Mouse (Mus musculus) MEL (cell line): ENCODE results near the gene Cope. TPM values are rescaled to one million over a fixed set of nuclear protein-coding genes. Genes with fewer than 3 reads are reported as not detected.

ENCODE experiments used
- DNase-seq: peaks from one replicate; pipeline ENCODE4 v3.0.0; 2011; ENCODE audit warnings: low read depth, low spot score
- H3K27ac ChIP-seq: 2 replicates; pipeline ENCODE4 v1.5.1; 2012; ENCODE audit warnings: low read depth, mild to moderate bottlenecking, control low read depth, low read length, moderate library complexity; ENCODE audit not compliant: control insufficient read depth
- H3K27me3 ChIP-seq, 2 experiments: fragments of 150-350 bp in 1 of 2; sonication (generic) in 1 of 2; 2 replicates each; pipeline ENCODE4 v1.6.1; 2012; ENCODE audit warnings: low read length in 2 of 2, mild to moderate bottlenecking in 2 of 2, improper control_type of control experiment in 1 of 2, moderate library complexity in 1 of 2; ENCODE audit not compliant: insufficient read depth in 2 of 2, control insufficient read depth in 1 of 2
- H3K36me3 ChIP-seq, 2 experiments: 2 replicates each; pipeline ENCODE4 v1.6.1; 2012 to 2014; ENCODE audit warnings: low read length in 2 of 2, improper control_type of control experiment in 1 of 2, inconsistent platforms in 1 of 2, mild to moderate bottlenecking in 1 of 2; ENCODE audit not compliant: insufficient read depth in 2 of 2, control insufficient read depth in 1 of 2
- H3K4me1 ChIP-seq, 2 experiments: fragments of 150-350 bp in 1 of 2; sonication (generic) in 1 of 2; 2 replicates each; pipeline ENCODE4 v1.6.1; 2012; ENCODE audit warnings: low read length in 2 of 2, improper control_type of control experiment in 1 of 2, mild to moderate bottlenecking in 1 of 2; ENCODE audit not compliant: insufficient read depth in 2 of 2, control insufficient read depth in 1 of 2
- H3K4me3 ChIP-seq, 2 experiments: fragments of 150-350 bp in 1 of 2; sonication (generic) in 1 of 2; 2 replicates each; pipeline ENCODE4 v1.5.1; 2012; ENCODE audit warnings: low read depth in 2 of 2, low read length in 2 of 2, mild to moderate bottlenecking in 2 of 2, moderate library complexity in 2 of 2, control low read depth in 1 of 2, improper control_type of control experiment in 1 of 2; ENCODE audit not compliant: control insufficient read depth in 1 of 2, insufficient read depth in 1 of 2
- H3K79me2 ChIP-seq: 2 replicates; pipeline ENCODE4 v1.6.1; 2012; ENCODE audit warnings: mild to moderate bottlenecking, low read length, moderate library complexity; ENCODE audit not compliant: control insufficient read depth, poor library complexity, insufficient read depth
- H3K9ac ChIP-seq: 2 replicates; pipeline ENCODE4 v1.6.1; 2012; ENCODE audit warnings: low read depth, mild to moderate bottlenecking, control low read depth, low read length, moderate library complexity; ENCODE audit not compliant: control insufficient read depth, poor library complexity, severe bottlenecking
- H3K9me3 ChIP-seq: fragments of 150-350 bp; sonication (generic); replicated peaks from 2 replicates; pipeline ENCODE4 v1.6.1; 2012; ENCODE audit warnings: mild to moderate bottlenecking, low read length, improper control_type of control experiment, moderate library complexity; ENCODE audit not compliant: insufficient read depth
- BHLHE40 ChIP-seq: IDR thresholded peaks from 2 replicates; pipeline ENCODE4 v1.6.1; 2012; ENCODE audit warnings: low read depth, mild to moderate bottlenecking, inconsistent platforms, low read length, improper control_type of control experiment, borderline replicate concordance
- CHD1 ChIP-seq: IDR thresholded peaks from 2 replicates; pipeline ENCODE4 v1.6.1; 2012; ENCODE audit warnings: low read depth, mild to moderate bottlenecking, inconsistent platforms, low read length, improper control_type of control experiment
- CHD2 ChIP-seq: IDR thresholded peaks from 2 replicates; pipeline ENCODE4 v1.6.1; 2011; ENCODE audit warnings: low read length, improper control_type of control experiment
- CTCF ChIP-seq, 3 experiments: IDR thresholded peaks in 2 of 3; conservative IDR thresholded peaks in 1 of 3; 2 replicates each; pipeline ENCODE4 v1.5.1; 2011 to 2012; ENCODE audit warnings: low read length in 3 of 3, low read depth in 2 of 3, mild to moderate bottlenecking in 2 of 3, improper control_type of control experiment in 1 of 3, inconsistent platforms in 1 of 3, mixed read lengths in 1 of 3, moderate library complexity in 1 of 3; ENCODE audit not compliant: control insufficient read depth in 1 of 3, insufficient read depth in 1 of 3, poor library complexity in 1 of 3, severe bottlenecking in 1 of 3
- E2F4 ChIP-seq: IDR thresholded peaks from 2 replicates; pipeline ENCODE4 v1.6.1; 2011; ENCODE audit warnings: low read depth, low read length, improper control_type of control experiment, borderline replicate concordance
- ELF1 ChIP-seq: IDR thresholded peaks from 2 replicates; pipeline ENCODE4 v1.6.1; 2014; ENCODE audit warnings: low read depth, mild to moderate bottlenecking, inconsistent platforms, low read length, improper control_type of control experiment, moderate library complexity
- EP300 ChIP-seq, 2 experiments: IDR thresholded peaks; 2 replicates each; pipeline ENCODE4 v1.6.1; 2011; ENCODE audit warnings: improper control_type of control experiment in 2 of 2, low read length in 2 of 2, low read depth in 1 of 2, mild to moderate bottlenecking in 1 of 2
- ETS1 ChIP-seq: IDR thresholded peaks from 2 replicates; pipeline ENCODE4 v1.6.1; 2012; ENCODE audit warnings: low read depth, mild to moderate bottlenecking, inconsistent platforms, low read length, improper control_type of control experiment, moderate library complexity
- GABPA ChIP-seq: IDR thresholded peaks from 2 replicates; pipeline ENCODE4 v1.6.1; 2012; ENCODE audit warnings: low read depth, mild to moderate bottlenecking, inconsistent platforms, low read length, improper control_type of control experiment, moderate library complexity
- GATA1 ChIP-seq: IDR thresholded peaks from 2 replicates; pipeline ENCODE4 v1.6.1; 2011; ENCODE audit warnings: low read depth, low read length, improper control_type of control experiment
- JUND ChIP-seq: IDR thresholded peaks from 2 replicates; pipeline ENCODE4 v1.6.1; 2011; ENCODE audit warnings: low read depth, mild to moderate bottlenecking, improper control_type of control experiment, low read length
- KAT2A ChIP-seq: conservative IDR thresholded peaks from 2 replicates; pipeline ENCODE4 v1.6.1; 2012; ENCODE audit warnings: low read depth, low read length, improper control_type of control experiment, inconsistent platforms
- MAFK ChIP-seq: IDR thresholded peaks from 2 replicates; pipeline ENCODE4 v1.6.1; 2011; ENCODE audit warnings: low read depth, mild to moderate bottlenecking, low read length, improper control_type of control experiment, borderline replicate concordance
- MAX ChIP-seq: IDR thresholded peaks from 2 replicates; pipeline ENCODE4 v1.6.1; 2011; ENCODE audit warnings: low read length, improper control_type of control experiment
- MAZ ChIP-seq: IDR thresholded peaks from 2 replicates; pipeline ENCODE4 v1.6.1; 2012; ENCODE audit warnings: low read depth, mild to moderate bottlenecking, inconsistent platforms, low read length, improper control_type of control experiment
- MXI1 ChIP-seq: IDR thresholded peaks from 2 replicates; pipeline ENCODE4 v1.6.1; 2011; ENCODE audit warnings: mild to moderate bottlenecking, low read depth, low read length, improper control_type of control experiment
- MYB ChIP-seq: IDR thresholded peaks from 2 replicates; pipeline ENCODE4 v1.6.1; 2011; ENCODE audit warnings: mild to moderate bottlenecking, low read depth, low read length, improper control_type of control experiment
- MYC ChIP-seq: IDR thresholded peaks from 2 replicates; pipeline ENCODE4 v1.6.1; 2011; ENCODE audit warnings: low read depth, mild to moderate bottlenecking, low read length, improper control_type of control experiment, moderate library complexity
- NELFE ChIP-seq: IDR thresholded peaks from 2 replicates; pipeline ENCODE4 v1.6.1; 2011; ENCODE audit warnings: low read depth, low read length, improper control_type of control experiment
- POLR2AphosphoS2 ChIP-seq: IDR thresholded peaks from 2 replicates; pipeline ENCODE4 v1.6.1; 2011; ENCODE audit warnings: low read length, improper control_type of control experiment
- POLR2AphosphoS5 ChIP-seq: IDR thresholded peaks from 2 replicates; pipeline ENCODE4 v1.6.1; 2012; ENCODE audit warnings: low read depth, borderline replicate concordance, mild to moderate bottlenecking, inconsistent platforms, low read length, moderate library complexity, mixed read lengths
- RAD21 ChIP-seq: IDR thresholded peaks from 2 replicates; pipeline ENCODE4 v1.6.1; 2011; ENCODE audit warnings: mild to moderate bottlenecking, low read depth, low read length, improper control_type of control experiment
- RCOR1 ChIP-seq: IDR thresholded peaks from 2 replicates; pipeline ENCODE4 v1.6.1; 2012; ENCODE audit warnings: low read depth, mild to moderate bottlenecking, inconsistent platforms, low read length, improper control_type of control experiment
- TAL1 ChIP-seq: IDR thresholded peaks from 2 replicates; pipeline ENCODE4 v1.6.1; 2012; ENCODE audit warnings: mild to moderate bottlenecking, inconsistent platforms, low read length, moderate library complexity, mixed read lengths
- TBP ChIP-seq: IDR thresholded peaks from 2 replicates; pipeline ENCODE4 v1.8.0; 2011; ENCODE audit warnings: low read depth, low read length, improper control_type of control experiment
- TCF12 ChIP-seq: IDR thresholded peaks from 2 replicates; pipeline ENCODE4 v1.6.1; 2014; ENCODE audit warnings: low read depth, mild to moderate bottlenecking, inconsistent platforms, low read length, improper control_type of control experiment, moderate library complexity
- UBTF ChIP-seq: IDR thresholded peaks from 2 replicates; pipeline ENCODE4 v1.6.1; 2012; ENCODE audit warnings: low read depth, mild to moderate bottlenecking, inconsistent platforms, low read length, improper control_type of control experiment, moderate library complexity, borderline replicate concordance; ENCODE audit not compliant: insufficient read depth
- USF2 ChIP-seq, 2 experiments: IDR thresholded peaks; 2 replicates each; pipeline ENCODE4 v1.6.1; 2011 to 2012; ENCODE audit warnings: improper control_type of control experiment in 2 of 2, low read length in 2 of 2, borderline replicate concordance in 1 of 2, inconsistent platforms in 1 of 2, low read depth in 1 of 2, mild to moderate bottlenecking in 1 of 2; ENCODE audit not compliant: insufficient read depth in 1 of 2
- ZKSCAN1 ChIP-seq: IDR thresholded peaks from 2 replicates; pipeline ENCODE4 v1.6.1; 2012; ENCODE audit warnings: low read depth, mild to moderate bottlenecking, inconsistent platforms, low read length, improper control_type of control experiment, moderate library complexity
- ZNF384 ChIP-seq: IDR thresholded peaks from 2 replicates; pipeline ENCODE4 v1.6.1; 2012; ENCODE audit warnings: low read depth, mild to moderate bottlenecking, inconsistent platforms, low read length, improper control_type of control experiment
- polyA plus RNA-seq, 2 experiments: library from polyadenylated mRNA; stranded (reverse) in 1 of 2; unstranded in 1 of 2; fragments of >175 nt in 1 of 2; fragments of >200 nt in 1 of 2; gene quantifications; 2 replicates each; pipeline versions ENCODE4 v1.2.1 to v1.2.4; 2012; ENCODE audit warnings: low replicate concordance in 2 of 2, low read depth in 1 of 2; ENCODE audit not compliant: insufficient read length in 2 of 2, insufficient read depth in 1 of 2, missing spikeins in 1 of 2
- total RNA-seq: library from RNA; depleted of rRNA; stranded (reverse); fragments of 300-350 nt; gene quantifications from 2 replicates; pipeline ENCODE4 v1.2.3, GENCODE M21; 2012

Gene Cope
- total and polyA plus RNA-seq, 3 experiments: 132 to 232 TPM; not detected in 1

GRCm38 (mm10) chr8:70274350-70274749 is 28.0 kb upstream of the Cope start:
- no peak overlapping the region for H3K27ac ChIP-seq
- H3K4me3 ChIP-seq: no peak overlapping the region
- peaks cover 7 to 22% of the 10 kb centered on the region in 2 experiments; a peak in 3 of 4 replicates for H3K4me1 ChIP-seq
- DNase-seq: no peak
- TF ChIP-seq MAZ: no peak
- TF ChIP-seq BHLHE40: no peak
- no peak for TF ChIP-seq UBTF
- no peak for TF ChIP-seq MYC
- no peak for TF ChIP-seq ELF1
- TF ChIP-seq EP300 (IDR thresholded peaks at IDR 0.05; ENCODE audit: low read depth in 1 of 2, low read length in 2 of 2): no peak
- no peak for TF ChIP-seq RAD21
- TF ChIP-seq POLR2AphosphoS5: no peak
- no peak for TF ChIP-seq MXI1
- no peak for TF ChIP-seq NELFE
- no peaks in the 10 kb centered on the region; a peak in 1 of 4 replicates for H3K36me3 ChIP-seq
- no peak overlapping the region for H3K9ac ChIP-seq
- H3K27me3 ChIP-seq: no peaks in the 10 kb centered on the region
- H3K79me2 ChIP-seq: no peaks in the 10 kb centered on the region
- H3K9me3 ChIP-seq: no peaks in the 10 kb centered on the region

GRCm38 (mm10) chr8:70276476-70276875 is 25.8 kb upstream of the Cope start:
- DNase-seq: peak; percentile 49
- no peak overlapping the region for H3K9ac ChIP-seq
- no peaks in the 10 kb centered on the region for H3K9me3 ChIP-seq
- H3K79me2 ChIP-seq: no peaks in the 10 kb centered on the region
- H3K4me1 ChIP-seq: peaks cover 7 to 23% of the 10 kb centered on the region in 2 experiments; a peak in 3 of 4 replicates
- H3K27ac ChIP-seq: no peak overlapping the region
- no peaks in the 10 kb centered on the region for H3K27me3 ChIP-seq
- no peaks in the 10 kb centered on the region; a peak in 1 of 4 replicates for H3K36me3 ChIP-seq
- no peak overlapping the region for H3K4me3 ChIP-seq
- TF ChIP-seq MXI1: no peak
- no peak for TF ChIP-seq CHD1
- TF ChIP-seq CTCF (IDR thresholded peaks at IDR 0.05 in 2 of 3, conservative IDR thresholded peaks at IDR 0.05 in 1 of 3; ENCODE audit: control insufficient read depth in 1 of 3, insufficient read depth in 1 of 3, low read depth in 2 of 3, low read length in 3 of 3, poor library complexity in 1 of 3, severe bottlenecking in 1 of 3): no peak
- TF ChIP-seq TBP: no peak
- TF ChIP-seq EP300 (IDR thresholded peaks at IDR 0.05; ENCODE audit: low read depth in 1 of 2, low read length in 2 of 2): peak in 1 of 2 experiments; percentile 67; a peak in 2 of 4 replicates
- TF ChIP-seq MAZ: no peak
- TF ChIP-seq USF2 (IDR thresholded peaks at IDR 0.05; ENCODE audit: borderline replicate concordance in 1 of 2, insufficient read depth in 1 of 2, low read depth in 1 of 2, low read length in 2 of 2): no peak
- TF ChIP-seq POLR2AphosphoS2: no peak
- no peak for TF ChIP-seq POLR2AphosphoS5
- peak; percentile 91 for TF ChIP-seq TAL1
- TF ChIP-seq JUND: no peak
- no peak for TF ChIP-seq ZNF384
- TF ChIP-seq KAT2A: no peak
- TF ChIP-seq GABPA: no peak
- no peak for TF ChIP-seq GATA1
- TF ChIP-seq CHD2: no peak
- no peak for TF ChIP-seq NELFE
- TF ChIP-seq ZKSCAN1: no peak
- TF ChIP-seq MYB: no peak
- no peak for TF ChIP-seq E2F4
- no peak for TF ChIP-seq RCOR1
- TF ChIP-seq MAX: no peak
- TF ChIP-seq ETS1: 0 out of 2 replicates have a peak, but pooled peaks have one; percentile 32
- TF ChIP-seq UBTF: no peak
- no peak for TF ChIP-seq RAD21
- TF ChIP-seq TCF12: peak; percentile 78
- TF ChIP-seq ELF1: no peak
- TF ChIP-seq MAFK: no peak
- no peak for TF ChIP-seq MYC
- TF ChIP-seq, all 39 proteins: peak for 4
